8 mouse cellular contexts compared by ENCODE assay signal in the genomic region with DNA sequence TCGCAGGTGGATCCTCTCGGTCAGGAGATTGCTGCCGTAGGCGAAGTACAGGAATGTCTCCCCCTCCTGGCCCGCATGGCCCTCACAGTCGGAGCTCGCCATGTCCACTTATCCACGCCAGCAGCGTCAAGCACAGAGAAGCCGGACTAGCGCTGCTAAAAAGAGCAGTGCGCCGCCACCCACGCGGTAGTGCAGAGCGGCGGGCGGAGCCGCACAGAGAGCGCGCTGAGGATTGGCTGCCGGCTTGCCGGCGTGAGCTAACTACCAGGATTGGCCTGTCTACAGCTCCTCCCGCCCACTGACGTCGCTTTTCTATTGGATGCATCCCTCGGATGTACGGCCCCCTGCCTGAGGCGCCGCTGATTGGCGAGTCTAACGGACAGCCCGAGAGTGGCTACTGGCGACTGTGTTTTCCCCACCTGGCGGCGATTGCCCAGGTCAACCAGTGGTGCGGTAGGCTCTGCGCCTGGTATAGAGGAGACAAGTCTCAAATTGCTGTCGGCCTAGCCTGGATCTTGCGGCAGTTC. TPM values are rescaled to one million over a fixed set of nuclear protein-coding genes. Genes with fewer than 3 reads are reported as not detected.
A peak's percentile ranks its signal among the peaks of the same experiment; 100 is the strongest.
DNase-seq lines count a peak whose midpoint lies in the region; ATAC-seq and TF ChIP-seq lines count a peak whose summit lies in the region.

A gene (minus strand): TSS at position 217 of the 527 bp plus-strand sequence.

- no peaks in the 10 kb centered on the region for H3K9me3 ChIP-seq in kidney, embryonic 14.5 days (ENCODE audit: control insufficient read depth, low read length)
- no peaks in the 10 kb centered on the region for H3K9me3 ChIP-seq in limb, embryonic 15.5 days

- TF ChIP-seq POLR2A in bone marrow macrophage, adult 2 months (IDR thresholded peaks at IDR 0.05; ENCODE audit: borderline replicate concordance, low read depth, low read length), result no peak
- TF ChIP-seq POLR2A in embryonic fibroblast, embryonic 13.5 days (IDR thresholded peaks at IDR 0.05; ENCODE audit: low read depth, low read length), result peak; percentile 80

- peak within 1 kb of the TSS; percentile 68 for H3K4me3 ChIP-seq in bone marrow macrophage, adult 2 months (ENCODE audit: insufficient read depth, low read length)
- H3K4me3 ChIP-seq in embryonic fibroblast, embryonic 13.5 days (ENCODE audit: insufficient read depth, low read length), result peak within 1 kb of the TSS; percentile 54
- peak within 1 kb of the TSS; percentile 52 for H3K4me3 ChIP-seq in kidney, embryonic 14.5 days (ENCODE audit: low read length)
- peak within 1 kb of the TSS; percentile 51 for H3K4me3 ChIP-seq in limb, embryonic 15.5 days

- H3K4me1 ChIP-seq in bone marrow macrophage, adult 2 months (ENCODE audit: control insufficient read depth, insufficient read depth, low read length), result peaks cover 11% of the 10 kb centered on the region
- H3K4me1 ChIP-seq in embryonic fibroblast, embryonic 13.5 days (ENCODE audit: control insufficient read depth, insufficient read depth, low read length), result no peaks in the 10 kb centered on the region
- no peaks in the 10 kb centered on the region for H3K4me1 ChIP-seq in kidney, embryonic 14.5 days (ENCODE audit: control insufficient read depth, insufficient read depth, low read length)
- peaks cover 6% of the 10 kb centered on the region; the same call in 1 of the 2 replicates for H3K4me1 ChIP-seq in limb, embryonic 15.5 days

- ATAC-seq in kidney, embryonic 14.5 days (ENCODE audit: low FRiP score, low TSS enrichment), result peak; percentile 100
- ATAC-seq in limb, embryonic 15.5 days (ENCODE audit: insufficient number of reproducible peaks, low FRiP score, low TSS enrichment, low read depth), result peak; percentile 100

- peak; percentile 32; the same call in 1 of the 2 replicates for TF ChIP-seq CTCF in bone marrow macrophage, adult 2 months (IDR thresholded peaks at IDR 0.05; ENCODE audit: low read depth, low read length)
- peak; percentile 84 for TF ChIP-seq CTCF in embryonic fibroblast, embryonic 13.5 days (IDR thresholded peaks at IDR 0.05; ENCODE audit: borderline replicate concordance, insufficient read depth, low read length)

- H3K9ac ChIP-seq in kidney, embryonic 14.5 days (ENCODE audit: low read depth, low read length), result peak within 1 kb of the TSS; percentile 48
- peak within 1 kb of the TSS; percentile 39; the same call in 1 of the 2 replicates for H3K9ac ChIP-seq in limb, embryonic 15.5 days

- under 1% methylated on average over 39 of the region's 41 CpGs for WGBS in kidney, embryonic 14.5 days
- under 1% methylated on average over 41 of the region's 41 CpGs for WGBS in limb, embryonic 15.5 days

- H3K27me3 ChIP-seq in kidney, embryonic 14.5 days (ENCODE audit: control insufficient read depth, insufficient read depth, low read length), result no peaks in the 10 kb centered on the region
- H3K27me3 ChIP-seq in limb, embryonic 15.5 days, result no peaks in the 10 kb centered on the region

- peak within 1 kb of the TSS; percentile 16 for H3K27ac ChIP-seq in bone marrow macrophage, adult 2 months (ENCODE audit: insufficient read depth, low read depth, low read length)
- H3K27ac ChIP-seq in embryonic fibroblast, embryonic 13.5 days (ENCODE audit: insufficient read depth, low read length), result no peak within 1 kb of the TSS
- no peak within 1 kb of the TSS for H3K27ac ChIP-seq in kidney, embryonic 14.5 days (ENCODE audit: low read depth, low read length)
- H3K27ac ChIP-seq in limb, embryonic 15.5 days, result peak within 1 kb of the TSS; percentile 50; the same call in 1 of the 2 replicates

- peak; percentile 97 for DNase-seq in A20 (ENCODE audit: low read depth, low spot score)
- DNase-seq in heart, adult 9 months (ENCODE audit: low spot score in 2 of 2), result peak; percentile 97 to 98
- DNase-seq in monocyte, adult 2 months (ENCODE audit: low read depth in 1 of 2, low spot score in 2 of 2), result peak; percentile 87 to 91
- peak; percentile 96 for DNase-seq in spleen, postnatal 36 days (ENCODE audit: low spot score in 2 of 2)

- no peaks in the 10 kb centered on the region for H3K36me3 ChIP-seq in kidney, embryonic 14.5 days (ENCODE audit: control insufficient read depth, insufficient read depth, low read length)
- no peaks in the 10 kb centered on the region for H3K36me3 ChIP-seq in limb, embryonic 15.5 days

- H3K4me2 ChIP-seq in kidney, embryonic 14.5 days (replicated peaks; ENCODE audit: low read depth, low read length), result peak within 1 kb of the TSS; percentile 94
- peak within 1 kb of the TSS; percentile 94 for H3K4me2 ChIP-seq in limb, embryonic 15.5 days

RNA-seq across cellular contexts. Expression of the gene that starts here (rescaled TPM):
- 5.1 and 8.7 TPM in 2 replicates for polyA plus RNA-seq in bone marrow macrophage, adult 2 months (2012; ENCODE audit: insufficient read depth, insufficient read length, missing spikeins)
- polyA plus RNA-seq in embryonic fibroblast, embryonic 13.5 days (2011; ENCODE audit: insufficient read length, low read depth, missing spikeins), result 7.2 and 14.8 TPM in 2 replicates
- polyA plus RNA-seq in kidney, embryonic 14.5 days (2014; fragmentation: Nextera tagmentation; extraction: Ambion mirVana), result 8.9 and 10.8 TPM in 2 replicates
- polyA plus RNA-seq in limb, embryonic 15.5 days (2015; fragmentation: Nextera tagmentation; extraction: Ambion mirVana), result 31.1 and 37.6 TPM in 2 replicates

Comparison
In these comparisons a context has a peak if more than half of its experiments do, and no peak if none do; other contexts are left out.
1. H3K27ac ChIP-seq: peak in bone marrow macrophage, adult 2 months (single experiment) and limb, embryonic 15.5 days (single experiment); none in embryonic fibroblast, embryonic 13.5 days (single experiment) and kidney, embryonic 14.5 days (single experiment).
2. Peak in every context shown above with its lines, with median percentiles within 50 percentile points of each other: DNase-seq and H3K4me3 ChIP-seq.